Mouse (Mus musculus): ENCODE data around the gene Atp11b. TPM values are rescaled to one million over a fixed set of nuclear protein-coding genes. Genes with fewer than 3 reads are reported as not detected.

Atp11b gene
- total RNA-seq (2014; rRNA removed) (49.9 and 69.1 TPM in 2 replicates), polyA plus RNA-seq (2015; fragmentation: Nextera tagmentation; extraction: Ambion mirVana) (36.5 and 36.8 TPM in 2 replicates)

DNA sequence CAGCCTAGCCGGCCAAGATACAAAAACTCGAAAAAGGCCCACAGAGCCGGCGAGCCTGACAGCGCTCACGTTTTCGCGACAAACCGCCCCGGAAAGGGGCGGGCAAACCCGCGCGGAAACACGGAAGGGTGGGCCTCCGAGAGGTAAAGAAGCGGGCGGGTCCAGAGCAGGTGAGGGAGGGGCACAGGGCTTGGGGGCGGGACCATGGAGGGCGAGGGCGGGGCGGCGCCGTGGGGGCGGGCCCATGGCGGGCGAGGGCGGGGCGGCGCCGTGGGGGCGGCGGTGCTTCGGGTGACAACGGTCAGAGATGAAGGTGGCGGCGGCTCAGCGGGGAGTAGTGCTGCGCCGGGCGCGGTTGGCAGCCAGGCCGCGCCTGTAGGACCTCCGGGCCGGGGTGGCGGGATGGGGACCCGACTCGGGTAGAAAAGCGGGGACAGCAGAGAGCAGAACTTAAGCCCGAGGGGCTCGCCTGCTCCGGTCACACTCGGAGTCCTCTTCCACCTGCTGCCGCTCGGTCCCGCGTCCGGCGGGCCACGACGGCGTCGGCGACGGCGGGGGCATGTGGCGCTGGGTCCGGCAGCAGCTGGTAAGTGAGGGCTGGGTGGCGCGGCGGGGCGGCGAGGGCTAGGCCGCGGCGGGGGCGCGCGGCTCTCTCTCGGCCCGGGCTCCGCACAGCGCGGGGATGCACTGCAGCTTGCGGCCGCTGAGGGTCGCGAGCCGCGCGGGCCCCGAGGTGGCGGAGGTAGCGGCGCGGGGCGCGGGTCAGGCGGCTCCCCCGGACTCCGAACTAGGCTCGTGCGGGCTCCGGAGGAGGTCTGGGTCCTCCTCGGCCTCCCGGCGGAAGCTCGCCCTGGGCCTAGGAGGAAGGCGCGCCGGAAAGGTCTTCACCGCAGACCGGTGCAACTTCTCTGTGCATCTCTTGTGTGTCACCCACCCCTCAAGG, at the start of gene Atp11b:
Gene Atp11b, plus strand, starts transcription at position 282 of the 943 bp plus-strand sequence.
- peak; percentile 96 for ATAC-seq (ENCODE audit: low FRiP score)
- H3K4me1 ChIP-seq (ENCODE audit: insufficient read depth, low read length), result no peaks in the 10 kb centered on the region
- WGBS, result under 1% methylated on average over 89 of the region's 114 CpGs
- peak within 1 kb of the TSS; percentile 56 for H3K4me2 ChIP-seq (ENCODE audit: low read depth, low read length, poor library complexity, severe bottlenecking)
- no peaks in the 10 kb centered on the region for H3K27me3 ChIP-seq (ENCODE audit: insufficient read depth, low read length)
- H3K9me3 ChIP-seq (ENCODE audit: low read length), result no peaks in the 10 kb centered on the region
- peak; percentile 76 for DNase-seq (ENCODE audit: low spot score)
- H3K9ac ChIP-seq (replicated peaks; ENCODE audit: low read length, poor library complexity, severe bottlenecking), result peak within 1 kb of the TSS; percentile 96
- no peaks in the 10 kb centered on the region for H3K36me3 ChIP-seq (ENCODE audit: insufficient read depth, low read length)
- peak; percentile 41; the same call in 1 of the 2 replicates for TF ChIP-seq CTCF (IDR thresholded peaks at IDR 0.05)
- peak within 1 kb of the TSS; percentile 89 for H3K27ac ChIP-seq (ENCODE audit: low read depth, low read length)
- peak within 1 kb of the TSS; percentile 94 for H3K4me3 ChIP-seq (ENCODE audit: low read depth, low read length)

GRCm38 (mm10) chr3:35704328-35704613, 49.6 kb upstream of the Atp11b start:
- no peak for ATAC-seq (ENCODE audit: low FRiP score)
- 75% methylated on average over 4 of the region's 4 CpGs for WGBS

DNA sequence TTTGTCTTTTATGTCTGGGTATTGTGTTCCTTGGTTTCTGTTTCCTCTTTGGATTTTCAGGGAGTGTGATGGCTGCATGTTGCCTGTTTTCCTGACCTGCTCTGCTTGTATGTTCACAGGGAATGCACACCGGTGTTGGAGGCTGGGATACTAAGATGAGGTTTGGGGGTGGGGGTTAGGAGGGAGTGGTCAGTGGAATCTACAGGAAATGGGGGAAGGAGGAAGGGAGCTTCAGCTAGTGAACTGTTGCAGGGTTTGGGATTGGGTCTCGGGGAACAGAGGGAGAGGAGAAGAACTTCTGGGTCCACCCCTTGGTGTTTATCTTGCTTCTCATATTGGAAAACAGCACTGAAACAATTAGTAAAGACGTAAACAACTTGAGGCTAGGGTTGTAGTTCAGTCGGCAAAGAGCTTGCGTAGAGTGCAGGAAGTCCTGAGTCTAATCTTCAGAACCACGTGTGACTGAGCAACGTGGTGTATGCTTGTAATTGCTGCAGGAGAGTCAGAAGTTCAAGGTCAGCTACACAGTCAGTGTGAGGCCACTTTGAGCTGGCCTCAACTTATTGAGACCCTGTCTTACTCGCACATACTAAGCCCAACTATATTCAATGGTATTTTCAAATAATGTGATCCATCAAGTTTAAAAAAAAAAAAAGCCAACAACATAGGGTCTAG, 34.2 kb upstream of the Atp11b start:
- no peak overlapping the region for H3K27ac ChIP-seq (ENCODE audit: low read depth, low read length)
- H3K36me3 ChIP-seq (ENCODE audit: insufficient read depth, low read length), result no peaks in the 10 kb centered on the region
- no peaks in the 10 kb centered on the region for H3K27me3 ChIP-seq (ENCODE audit: insufficient read depth, low read length)
- H3K4me3 ChIP-seq (ENCODE audit: low read depth, low read length), result no peak overlapping the region
- H3K9ac ChIP-seq (replicated peaks; ENCODE audit: low read length, poor library complexity, severe bottlenecking), result no peak overlapping the region
- no peaks in the 10 kb centered on the region for H3K4me1 ChIP-seq (ENCODE audit: insufficient read depth, low read length)
- H3K4me2 ChIP-seq (ENCODE audit: low read depth, low read length, poor library complexity, severe bottlenecking), result no peak overlapping the region
- TF ChIP-seq CTCF (IDR thresholded peaks at IDR 0.05), result no peak
- no peaks in the 10 kb centered on the region for H3K9me3 ChIP-seq (ENCODE audit: low read length)
- ATAC-seq (ENCODE audit: low FRiP score) (no peak), DNase-seq (ENCODE audit: low spot score) (no peak)
- 87% methylated on average over 8 of the region's 8 CpGs for WGBS

More at GRCm38 (mm10) chr3:35704328-35704613, 49.6 kb upstream of the Atp11b start:
- Histone ChIP-seq H3K4me1 (ENCODE audit: insufficient read depth, low read length) (no peaks in the 10 kb centered on the region), H3K27me3 (ENCODE audit: insufficient read depth, low read length) (no peaks in the 10 kb centered on the region), H3K4me2 (ENCODE audit: low read depth, low read length, poor library complexity, severe bottlenecking) (no peak overlapping the region), H3K9ac (replicated peaks; ENCODE audit: low read length, poor library complexity, severe bottlenecking) (no peak overlapping the region), H3K4me3 (ENCODE audit: low read depth, low read length) (no peak overlapping the region), H3K36me3 (ENCODE audit: insufficient read depth, low read length) (no peaks in the 10 kb centered on the region), H3K9me3 (ENCODE audit: low read length) (no peaks in the 10 kb centered on the region), H3K27ac (ENCODE audit: low read depth, low read length) (no peak overlapping the region)
- no peak for DNase-seq (ENCODE audit: low spot score)
- TF ChIP-seq CTCF (IDR thresholded peaks at IDR 0.05), result no peak

DNA sequence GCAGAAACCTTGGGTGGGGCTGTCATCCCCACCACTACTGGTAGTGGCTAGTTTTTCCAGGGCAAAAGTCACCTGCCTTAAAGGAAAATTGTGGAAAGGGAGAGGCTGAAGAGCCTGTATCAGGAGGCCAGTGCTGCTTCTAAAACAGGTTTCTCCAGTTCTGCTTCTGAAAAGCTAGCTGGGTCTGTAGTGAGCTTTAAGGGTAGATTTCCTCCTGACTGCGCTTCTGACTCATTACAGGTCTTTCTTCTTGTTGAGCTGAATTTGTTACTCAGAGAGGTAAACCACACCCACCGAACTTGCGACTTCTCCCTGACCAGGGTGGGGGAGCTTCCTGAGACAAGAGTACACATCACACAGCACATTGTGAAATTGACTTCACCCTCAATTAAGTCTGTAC, 33.1 kb upstream of the Atp11b start:
- Histone ChIP-seq H3K27ac (ENCODE audit: low read depth, low read length) (no peak overlapping the region), H3K4me3 (ENCODE audit: low read depth, low read length) (no peak overlapping the region), H3K9ac (replicated peaks; ENCODE audit: low read length, poor library complexity, severe bottlenecking) (no peak overlapping the region), H3K4me1 (ENCODE audit: insufficient read depth, low read length) (no peaks in the 10 kb centered on the region), H3K4me2 (ENCODE audit: low read depth, low read length, poor library complexity, severe bottlenecking) (no peak overlapping the region), H3K36me3 (ENCODE audit: insufficient read depth, low read length) (no peaks in the 10 kb centered on the region), H3K9me3 (ENCODE audit: low read length) (no peaks in the 10 kb centered on the region), H3K27me3 (ENCODE audit: insufficient read depth, low read length) (no peaks in the 10 kb centered on the region)
- WGBS, result 69% methylated on average over 3 of the region's 3 CpGs
- ATAC-seq (ENCODE audit: low FRiP score), result no peak
- no peak for DNase-seq (ENCODE audit: low spot score)
- TF ChIP-seq CTCF (IDR thresholded peaks at IDR 0.05), result no peak

DNA sequence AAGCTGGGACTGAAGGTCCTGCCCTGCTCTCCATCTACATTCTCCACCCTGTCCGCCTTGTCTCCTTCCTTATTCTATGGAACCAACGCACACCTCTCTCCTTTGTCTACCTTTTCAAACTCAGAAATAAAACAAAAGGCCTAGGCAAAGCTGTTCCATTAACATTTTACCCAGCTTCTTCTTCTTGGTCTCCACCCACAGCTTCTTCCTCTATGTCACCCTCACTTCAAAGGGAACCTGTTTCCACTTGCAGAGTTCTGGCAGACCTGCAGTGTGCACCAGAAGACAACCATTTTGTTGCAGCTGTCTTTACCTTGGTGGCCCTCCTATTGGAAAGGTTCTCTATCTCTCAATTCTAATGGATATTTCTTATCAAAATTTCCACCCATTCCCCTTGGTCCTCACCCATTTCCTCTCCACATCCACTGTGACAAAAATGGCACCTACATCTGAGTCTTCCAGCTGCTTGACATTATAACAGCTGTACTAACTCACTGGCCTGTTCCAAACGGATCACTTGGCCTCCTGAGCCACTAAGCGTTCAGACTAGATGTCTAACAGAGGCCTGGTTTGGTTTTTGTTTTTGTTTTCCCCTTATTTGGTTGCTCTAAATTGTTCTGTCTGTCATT, 32.0 kb upstream of the Atp11b start:
- no peaks in the 10 kb centered on the region for H3K4me1 ChIP-seq (ENCODE audit: insufficient read depth, low read length)
- no peak overlapping the region for H3K9ac ChIP-seq (replicated peaks; ENCODE audit: low read length, poor library complexity, severe bottlenecking)
- no peaks in the 10 kb centered on the region for H3K9me3 ChIP-seq (ENCODE audit: low read length)
- no peaks in the 10 kb centered on the region for H3K27me3 ChIP-seq (ENCODE audit: insufficient read depth, low read length)
- no peaks in the 10 kb centered on the region for H3K36me3 ChIP-seq (ENCODE audit: insufficient read depth, low read length)
- H3K4me3 ChIP-seq (ENCODE audit: low read depth, low read length), result no peak overlapping the region
- WGBS, result 88% methylated on average over 4 of the region's 4 CpGs
- ATAC-seq (ENCODE audit: low FRiP score) (no peak), DNase-seq (ENCODE audit: low spot score) (no peak)
- H3K4me2 ChIP-seq (ENCODE audit: low read depth, low read length, poor library complexity, severe bottlenecking), result no peak overlapping the region
- TF ChIP-seq CTCF (IDR thresholded peaks at IDR 0.05), result no peak
- H3K27ac ChIP-seq (ENCODE audit: low read depth, low read length), result no peak overlapping the region
